Mouse (Mus musculus) lung, postnatal 0 days (tissue): ENCODE measurements around the gene Eif2ak1. TPM values are rescaled to one million over a fixed set of nuclear protein-coding genes. Genes with fewer than 3 reads are reported as not detected.

Experiments used
- ATAC-seq: fragments of 200-750 bp; cut with Nextera tagmentation; 2 replicates; pipeline ENCODE4 v1.8.0; 2017; ENCODE audit warnings: moderate library complexity
- DNase-seq: peaks from one replicate; pipeline ENCODE4 v3.0.0-alpha.2; 2016; ENCODE audit warnings: low spot score
- H3K27ac ChIP-seq: fragments of 300-500 bp; sonication (generic); 2 replicates; pipeline ENCODE4 v1.5.1; 2014; ENCODE audit warnings: antibody characterized with exemption, mild to moderate bottlenecking, low read length, mixed read lengths
- H3K27me3 ChIP-seq: fragments of 300-500 bp; sonication (generic); replicated peaks from 2 replicates; pipeline ENCODE4 v1.6.1; 2014; ENCODE audit warnings: low read length, mixed read lengths; ENCODE audit not compliant: insufficient read depth
- H3K36me3 ChIP-seq: fragments of 300-500 bp; sonication (generic); 2 replicates; pipeline ENCODE4 v1.6.1; 2014; ENCODE audit warnings: low read length, mixed read lengths; ENCODE audit not compliant: insufficient read depth
- H3K4me1 ChIP-seq: fragments of 300-500 bp; sonication (generic); 2 replicates; pipeline ENCODE4 v1.6.1; 2014; ENCODE audit warnings: antibody characterized with exemption, low read depth, low read length, mixed read lengths; ENCODE audit not compliant: insufficient read depth
- H3K4me2 ChIP-seq: fragments of 300-500 bp; sonication (generic); replicated peaks from 2 replicates; pipeline ENCODE4 v1.6.1; 2014; ENCODE audit warnings: low read depth, mild to moderate bottlenecking, low read length, moderate library complexity, mixed read lengths
- H3K4me3 ChIP-seq: fragments of 300-500 bp; sonication (generic); 2 replicates; pipeline ENCODE4 v1.5.1; 2014; ENCODE audit warnings: low read depth, low read length
- H3K9ac ChIP-seq: fragments of 300-500 bp; sonication (generic); replicated peaks from 2 replicates; pipeline ENCODE4 v1.6.1; 2014; ENCODE audit warnings: low read depth, mild to moderate bottlenecking
- H3K9me3 ChIP-seq: fragments of 300-500 bp; sonication (generic); 2 replicates; pipeline ENCODE4 v1.6.1; 2016; ENCODE audit warnings: low read length, mixed read lengths
- CTCF ChIP-seq: IDR thresholded peaks from 2 replicates; pipeline ENCODE4 v1.5.1; 2016; ENCODE audit warnings: antibody characterized with exemption, mild to moderate bottlenecking
- EP300 ChIP-seq: IDR thresholded peaks from 2 replicates; pipeline ENCODE4 v1.6.1; 2016; ENCODE audit warnings: antibody characterized with exemption, mild to moderate bottlenecking, control low read depth
- WGBS: fragments of 180-500 bp; shearing (Covaris S2); extraction: QIAGEN DNeasy Blood & Tissue Kit; methylation state at CpG from one replicate; pipeline ENCODE4 v1.1.7; 2014; 5-methylcytosine and 5-hydroxymethylcytosine counted together
- polyA plus RNA-seq: library from polyadenylated mRNA; unstranded; fragments of >200 nt; fragmentation: Nextera tagmentation; extraction: Ambion mirVana; gene quantifications from 2 replicates; pipeline ENCODE4 v1.2.1, GENCODE M21; 2015

Eif2ak1 gene
- polyA plus RNA-seq, 1 experiment from 2014 or later, result 24.4 TPM

DNA sequence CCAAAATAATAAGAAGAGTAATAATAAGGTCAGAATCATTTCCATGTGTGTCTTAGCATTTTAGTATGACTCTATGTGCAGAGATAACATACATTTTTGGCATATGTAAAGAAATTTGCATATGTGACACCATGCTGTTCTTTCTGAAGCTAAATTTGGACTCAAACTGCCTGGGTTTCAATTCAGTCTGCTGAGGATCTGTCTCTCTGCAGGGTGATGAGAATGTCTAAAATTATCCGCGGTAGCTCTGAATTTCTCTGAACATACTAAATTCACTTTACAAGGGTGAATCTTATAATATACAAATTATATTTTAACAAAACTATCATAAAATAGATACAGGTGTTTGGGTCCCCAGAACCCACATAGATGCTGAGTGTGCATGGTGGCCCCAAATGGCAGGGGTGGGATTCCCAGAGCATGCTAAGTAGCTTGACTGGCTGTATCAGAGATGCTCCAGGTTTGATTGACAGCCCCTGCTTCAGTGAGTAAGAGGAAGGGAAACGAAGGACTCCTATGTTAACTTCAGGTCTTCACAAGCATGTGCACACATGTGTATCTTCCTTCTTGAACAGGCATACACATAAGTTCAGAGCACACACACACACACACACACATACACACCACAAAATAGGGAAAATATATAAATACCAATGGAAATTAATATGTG is 8.0 kb upstream of the Eif2ak1 start:
- Histone ChIP-seq H3K4me3 (no peak overlapping the region), H3K9ac (no peak overlapping the region), H3K36me3 (no peaks in the 10 kb centered on the region), H3K27ac (no peak overlapping the region), H3K9me3 (no peaks in the 10 kb centered on the region), H3K4me1 (no peaks in the 10 kb centered on the region), H3K27me3 (no peaks in the 10 kb centered on the region), H3K4me2 (no peak overlapping the region)
- TF ChIP-seq EP300, result no peak
- TF ChIP-seq CTCF, result no peak
- DNase-seq (no peak), ATAC-seq (no peak)
- 85% methylated on average over 3 of the region's 3 CpGs for WGBS

DNA sequence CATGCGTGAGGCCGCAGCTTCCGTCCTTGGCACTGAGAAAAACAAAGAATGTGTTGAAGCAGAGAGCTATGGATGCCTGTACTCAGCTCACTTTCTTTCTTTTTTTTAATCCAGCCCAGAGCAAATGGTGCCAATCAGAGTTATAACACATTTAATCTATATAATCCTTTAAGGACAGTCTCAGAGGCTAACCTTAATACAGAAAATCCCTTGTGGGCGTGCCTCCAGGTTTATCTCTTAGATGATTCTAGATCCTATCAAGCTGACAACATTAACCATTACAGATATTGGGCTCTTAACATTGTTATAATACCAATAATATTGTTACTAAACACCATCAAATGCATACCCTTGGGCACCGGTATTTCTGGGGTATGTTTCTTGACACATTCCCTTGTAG is 5.9 kb upstream of the Eif2ak1 start:
- Histone ChIP-seq H3K9me3 (no peaks in the 10 kb centered on the region), H3K4me2 (no peak overlapping the region), H3K9ac (no peak overlapping the region), H3K4me1 (no peaks in the 10 kb centered on the region), H3K27ac (no peak overlapping the region), H3K27me3 (no peaks in the 10 kb centered on the region), H3K4me3 (no peak overlapping the region), H3K36me3 (no peaks in the 10 kb centered on the region)
- DNase-seq (no peak), ATAC-seq (no peak)
- 65% methylated on average over 5 of the region's 5 CpGs for WGBS
- TF ChIP-seq EP300, result no peak
- no peak for TF ChIP-seq CTCF

DNA sequence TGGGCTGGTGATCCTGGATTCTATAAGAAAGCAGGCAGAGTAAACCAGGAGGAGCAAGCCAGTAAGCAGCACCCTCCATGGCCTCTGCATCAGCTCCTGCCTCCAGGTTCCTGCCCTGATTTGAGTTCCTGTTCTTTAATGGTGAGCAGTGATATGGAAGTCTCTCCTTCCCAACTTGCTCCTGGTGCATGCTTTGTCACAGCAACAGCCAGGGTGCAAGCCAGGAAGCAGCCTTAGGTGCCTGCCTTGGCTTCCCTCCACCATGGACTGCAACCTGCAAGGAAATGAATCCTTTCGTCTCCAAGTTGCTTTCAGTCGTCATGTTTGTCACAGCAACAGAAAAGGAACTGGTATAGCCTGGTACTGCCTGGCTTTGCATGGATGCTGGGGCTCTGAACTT is 3.0 kb upstream of the Eif2ak1 start:
- 62% methylated on average over 2 of the region's 2 CpGs for WGBS
- Histone ChIP-seq H3K4me2 (no peak overlapping the region), H3K4me1 (no peaks in the 10 kb centered on the region), H3K36me3 (no peaks in the 10 kb centered on the region), H3K27ac (no peak overlapping the region), H3K4me3 (no peak overlapping the region), H3K9ac (no peak overlapping the region), H3K27me3 (no peaks in the 10 kb centered on the region), H3K9me3 (no peaks in the 10 kb centered on the region)
- DNase-seq, result no peak
- TF ChIP-seq CTCF (no peak), EP300 (no peak)
- no peak for ATAC-seq

- no peak for TF ChIP-seq CTCF
- ATAC-seq (peak; percentile 56), DNase-seq (peak; percentile 65)
- Histone ChIP-seq H3K4me1 (no peaks in the 10 kb centered on the region), H3K36me3 (no peaks in the 10 kb centered on the region), H3K4me2 (peak overlapping the region; percentile 76), H3K27me3 (no peaks in the 10 kb centered on the region), H3K9me3 (no peaks in the 10 kb centered on the region), H3K27ac (peak overlapping the region; percentile 84), H3K9ac (peak overlapping the region; percentile 83), H3K4me3 (peak overlapping the region; percentile 85)
- WGBS, result 0% methylated on average over 31 of the region's 32 CpGs
Measured at GRCm38 (mm10) chr5:143817931-143818311, 333 bp downstream of the Eif2ak1 start.

DNA sequence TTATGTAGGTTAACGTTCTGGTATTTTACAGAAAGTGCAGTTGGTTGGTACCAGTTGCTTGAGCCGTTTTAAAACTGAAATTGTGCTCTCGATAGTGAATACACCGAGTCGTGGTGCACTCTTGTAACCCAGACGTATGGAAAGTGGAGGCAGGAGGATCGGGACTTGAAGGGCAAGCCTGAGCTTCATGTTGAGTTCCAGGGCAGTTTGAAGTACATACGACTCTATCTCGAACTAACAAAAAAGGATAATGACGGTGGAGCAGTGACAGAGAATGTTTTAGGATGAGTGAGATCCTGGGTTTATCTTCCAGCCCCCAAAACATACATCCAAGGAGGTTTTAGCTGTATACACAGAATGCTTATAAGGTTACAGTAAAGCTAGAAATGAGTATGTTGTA is 873 bp downstream of the Eif2ak1 start:
- Histone ChIP-seq H3K36me3 (no peaks in the 10 kb centered on the region), H3K4me1 (no peaks in the 10 kb centered on the region), H3K9ac (peak overlapping the region; percentile 83), H3K27ac (peak overlapping the region; percentile 84), H3K4me3 (peak overlapping the region; percentile 85), H3K27me3 (no peaks in the 10 kb centered on the region), H3K9me3 (no peaks in the 10 kb centered on the region), H3K4me2 (peak overlapping the region; percentile 76)
- no peak for ATAC-seq
- no peak for DNase-seq
- WGBS, result 3% methylated on average over 10 of the region's 10 CpGs
- no peak for TF ChIP-seq CTCF
- 0 out of 2 replicates have a peak, but pooled peaks have one; percentile 10 for TF ChIP-seq EP300

GRCm38 (mm10) chr5:143818949-143819348 is 1.4 kb downstream of the Eif2ak1 start:
- WGBS, result 48% methylated on average over 13 of the region's 13 CpGs
- Histone ChIP-seq H3K4me2 (peak overlapping the region; percentile 76), H3K27me3 (no peaks in the 10 kb centered on the region), H3K9ac (no peak overlapping the region; the same call in 1 of the 2 replicates), H3K4me1 (no peaks in the 10 kb centered on the region), H3K4me3 (no peak overlapping the region; the same call in 1 of the 2 replicates), H3K36me3 (no peaks in the 10 kb centered on the region), H3K27ac (no peak overlapping the region), H3K9me3 (no peaks in the 10 kb centered on the region)
- TF ChIP-seq EP300, result no peak
- no peak for TF ChIP-seq CTCF
- no peak for ATAC-seq
- peak; percentile 28 for DNase-seq
